Mouse (Mus musculus) spleen, adult 2 months (tissue): ENCODE data around the gene Ifngr2.

ENCODE experiments used
- CTCF ChIP-seq: fragments of 200-500 bp; IDR thresholded peaks from 2 replicates; pipeline ENCODE4 v1.5.1; 2011; ENCODE audit warnings: mild to moderate bottlenecking, inconsistent platforms; ENCODE audit not compliant: insufficient read depth, insufficient read length, insufficient replicate concordance; ENCODE audit errors: extremely low read depth
- POLR2A ChIP-seq: fragments of 200-500 bp; IDR thresholded peaks from 2 replicates; pipeline ENCODE4 v1.6.1; 2011; ENCODE audit warnings: low read depth, low read length, inconsistent platforms

DNA sequence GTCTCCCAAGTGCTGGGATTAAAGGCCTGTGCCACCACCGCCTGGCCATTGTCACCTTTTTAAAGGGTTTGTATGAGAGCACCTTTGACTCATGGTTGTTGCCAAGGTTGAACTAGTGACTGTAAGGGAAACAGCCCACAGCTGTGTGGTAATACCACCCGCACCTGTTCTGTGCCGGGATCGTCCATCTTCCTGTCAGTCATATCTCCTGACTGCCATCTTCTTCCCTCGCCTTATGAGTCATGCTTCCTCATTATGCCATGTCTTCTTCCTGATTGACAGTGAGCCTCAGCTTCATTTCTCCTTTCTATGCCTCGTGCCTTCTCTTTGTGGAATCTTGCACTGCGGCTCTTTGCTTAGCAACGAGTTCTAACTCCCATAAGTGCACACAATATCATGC, 60.1 kb downstream of the Ifngr2 start:
- TF ChIP-seq POLR2A (no peak), CTCF (no peak)
